Comparison of ENCODE assay signal across 1 mouse cellular context in genomic region chr2:152830021-152830921, GRCm38 (mm10).
A peak's percentile ranks its signal among the peaks of the same experiment; 100 is the strongest.
TF ChIP-seq lines count a peak whose summit lies in the region.

No protein-coding gene starts in this region.

TF ChIP-seq in CH12.LX, 34 proteins besides CTCF, POLR2A, EP300 and RAD21 (continued from another document):
- TF ChIP-seq TBP (conservative IDR thresholded peaks at IDR 0.05; ENCODE audit: low read depth, low read length) (0 out of 2 replicates have a peak, but pooled peaks have one; percentile 65), E2F4 (IDR thresholded peaks at IDR 0.05; ENCODE audit: insufficient replicate concordance, low read depth, low read length) (no peak), USF1 (IDR thresholded peaks at IDR 0.05; ENCODE audit: low read depth, low read length) (no peak), NRF1 (IDR thresholded peaks at IDR 0.05; ENCODE audit: low read depth, low read length) (peak; percentile 31; the same call in 1 of the 2 replicates), TCF12 (IDR thresholded peaks at IDR 0.05; ENCODE audit: low read depth, low read length) (peak; percentile 75), MXI1 (IDR thresholded peaks at IDR 0.05; ENCODE audit: low read depth, low read length) (peak; percentile 89), SMC3 (IDR thresholded peaks at IDR 0.05; ENCODE audit: low read depth, low read length) (peak; percentile 78), MAX (IDR thresholded peaks at IDR 0.05; ENCODE audit: low read length) (peak; percentile 76), UBTF (IDR thresholded peaks at IDR 0.05; ENCODE audit: low read depth, low read length) (peak; percentile 37; the same call in 1 of the 2 replicates), MAFK (IDR thresholded peaks at IDR 0.05; ENCODE audit: insufficient replicate concordance, low read length) (peak; percentile 48; the same call in 1 of the 2 replicates), JUN (IDR thresholded peaks at IDR 0.05; ENCODE audit: insufficient read depth, low read depth, low read length) (no peak), RCOR1 (conservative IDR thresholded peaks at IDR 0.05; ENCODE audit: low read depth, low read length) (peak; percentile 85), ZC3H11A (IDR thresholded peaks at IDR 0.05; ENCODE audit: low read depth, low read length) (no peak; the same call in 1 of the 2 replicates), KAT2A (IDR thresholded peaks at IDR 0.05; ENCODE audit: insufficient replicate concordance, low read length) (0 out of 2 replicates have a peak, but pooled peaks have one; percentile 55), MYC (IDR thresholded peaks at IDR 0.05; ENCODE audit: low read depth, low read length) (peak; percentile 74; the same call in 1 of the 2 replicates), GABPA (IDR thresholded peaks at IDR 0.05; ENCODE audit: insufficient replicate concordance, low read depth, low read length) (no peak), CHD2 (IDR thresholded peaks at IDR 0.05; ENCODE audit: low read length) (peak; percentile 93), ZNF384 (IDR thresholded peaks at IDR 0.05; ENCODE audit: low read depth, low read length) (peak; percentile 96), NELFE (IDR thresholded peaks at IDR 0.05; ENCODE audit: low read depth, low read length) (no peak; the same call in 1 of the 2 replicates)
TF ChIP-seq in CH12.LX: peak in this region for 24.
